In the genomic region with DNA sequence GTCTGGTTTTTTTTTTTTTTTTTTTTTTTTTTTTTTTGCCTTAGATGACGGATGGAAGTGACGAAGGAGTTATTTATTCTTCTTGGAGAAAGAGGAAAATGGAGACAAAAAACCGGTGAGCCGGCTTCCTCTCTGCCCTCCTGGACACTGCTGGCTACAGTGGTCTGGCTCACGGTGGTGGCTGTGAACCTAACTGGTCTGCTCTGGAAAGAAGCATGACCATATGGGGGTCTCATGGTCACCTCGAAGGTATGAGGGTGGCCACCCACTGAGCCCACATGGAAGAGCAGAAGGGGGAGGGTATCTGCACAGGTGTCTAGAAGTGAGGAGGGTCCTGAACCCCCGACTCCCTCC, we compare ENCODE assay signal across 15 mouse cellular contexts.
"Had no signal": no experiment of that assay in that cellular context is flagged by ENCODE, and none has a peak within 500 bp of the region (broad histone marks: within the 10 kb centered on the region; RNA-seq: fewer than 3 reads in every experiment).

No protein-coding gene starts in this region.

- H3K27ac ChIP-seq: limb, embryonic 12.5 days; liver, embryonic 13.5 days; lung, embryonic 15.5 days; macrophage; neural tube, embryonic 12.5 days; stomach, postnatal 0 days had no signal

- ATAC-seq: liver, postnatal 0 days had no signal

- H3K27me3 ChIP-seq: limb, embryonic 12.5 days; liver, embryonic 13.5 days had no signal

- H3K9me3 ChIP-seq: limb, embryonic 12.5 days; liver, embryonic 13.5 days; lung, embryonic 15.5 days; megakaryocyte, embryonic 14.5 days; neural tube, embryonic 12.5 days had no signal

- H3K4me1 ChIP-seq: liver, embryonic 13.5 days; megakaryocyte, embryonic 14.5 days had no signal

- H3K36me3 ChIP-seq: limb, embryonic 12.5 days; liver, embryonic 13.5 days; lung, embryonic 15.5 days; neural tube, embryonic 12.5 days had no signal

- H3K4me2 ChIP-seq: limb, embryonic 12.5 days; liver, embryonic 13.5 days; lung, embryonic 15.5 days; neural tube, embryonic 12.5 days had no signal

- H3K9ac ChIP-seq: limb, embryonic 12.5 days; liver, embryonic 13.5 days; liver, postnatal 0 days; lung, embryonic 15.5 days; neural tube, embryonic 12.5 days had no signal

- DNase-seq: kidney, adult 18-20 months; kidney, postnatal 10 days; kidney, postnatal 4 days; liver; liver, embryonic 13.5 days; liver, postnatal 0 days; lung, postnatal 14 days; thymus, postnatal 4 days had no signal

- H3K4me3 ChIP-seq: limb, embryonic 12.5 days; liver, embryonic 13.5 days; lung, embryonic 15.5 days; megakaryocyte, embryonic 14.5 days; myocyte; neural tube, embryonic 12.5 days had no signal
